Mouse (Mus musculus): Measurements from ENCODE around the gene Cd247.

GRCm38 (mm10) chr1:165891686-165892085 lies 103.2 kb downstream of the Cd247 start:
- TF ChIP-seq GATA1 (IDR thresholded peaks at IDR 0.05; ENCODE audit: low read length) (no peak), TAL1 (IDR thresholded peaks at IDR 0.05; ENCODE audit: low read length) (no peak)
